Mouse (Mus musculus): Measurements from ENCODE around the gene Kdelr2.

DNA sequence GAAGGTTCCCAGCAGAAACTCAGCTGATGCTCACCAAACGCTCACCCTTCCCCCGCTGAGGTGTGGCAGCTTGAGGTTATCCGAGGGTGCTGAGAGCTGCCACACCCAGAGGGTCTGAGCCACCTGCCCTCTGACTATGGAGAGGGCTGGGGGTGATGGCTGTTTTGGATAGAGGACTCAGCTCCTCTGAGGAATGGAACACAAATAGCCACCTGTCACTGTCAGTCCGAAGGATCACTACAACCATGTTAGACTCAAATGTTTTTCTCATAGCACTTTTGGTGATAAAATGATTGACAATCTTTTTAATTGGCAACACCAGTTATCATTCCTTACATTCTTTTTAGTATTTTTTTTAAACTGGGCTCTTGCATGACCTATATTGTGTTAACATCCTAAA lies 17.8 kb downstream of the Kdelr2 start:
- TF ChIP-seq POLR2A (IDR thresholded peaks at IDR 0.05; ENCODE audit: insufficient read depth, low read depth, low read length) (no peak), CTCF (IDR thresholded peaks at IDR 0.05) (no peak), EP300 (IDR thresholded peaks at IDR 0.05; ENCODE audit: insufficient read depth, low read depth, low read length) (no peak)
